Mouse (Mus musculus): ENCODE measurements around the gene Pprc1. TPM values are rescaled to one million over a fixed set of nuclear protein-coding genes. Genes with fewer than 3 reads are reported as not detected.

Pprc1 gene
- total and polyA plus RNA-seq, 2 experiments from 2014 or later = 10.6 to 11.3 TPM

DNA sequence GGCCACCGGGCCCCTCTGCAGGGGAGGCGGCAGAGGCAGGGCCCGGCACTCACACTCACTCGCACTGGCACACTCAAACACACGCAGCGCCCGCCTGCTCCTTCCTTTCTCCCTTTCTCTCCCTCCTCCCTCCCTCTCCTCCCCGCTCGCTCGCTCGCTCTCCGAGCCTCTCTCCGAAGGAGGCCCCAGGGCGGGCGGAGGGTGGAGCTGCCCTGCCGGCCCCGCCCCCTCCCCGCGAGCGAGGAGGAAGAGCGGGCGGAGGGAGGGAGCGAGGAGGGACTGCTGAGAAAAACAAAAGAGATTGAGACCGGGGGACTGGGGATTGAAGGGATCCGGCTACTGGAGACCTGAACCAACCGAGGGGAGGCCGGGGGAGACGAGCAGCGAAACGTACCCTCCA lies 5.2 kb upstream of the Pprc1 start:
- WGBS = 1% methylated on average over 20 of the region's 30 CpGs
- ATAC-seq (peak; percentile 81), DNase-seq (peak; percentile 93)
- Histone ChIP-seq H3K4me2 (ENCODE audit: low read depth) (peak overlapping the region; percentile 91), H3K27me3 (ENCODE audit: insufficient read depth, low read length) (no peaks in the 10 kb centered on the region), H3K9ac (peak overlapping the region; percentile 81), H3K27ac (ENCODE audit: low read depth, low read length) (peak overlapping the region; percentile 85), H3K4me3 (ENCODE audit: low read depth, low read length) (peak overlapping the region; percentile 58), H3K9me3 (ENCODE audit: low read length) (no peaks in the 10 kb centered on the region), H3K4me1 (ENCODE audit: insufficient read depth) (peaks cover 53% of the 10 kb centered on the region), H3K36me3 (ENCODE audit: insufficient read depth) (peaks cover 22% of the 10 kb centered on the region)
- TF ChIP-seq CTCF (IDR thresholded peaks at IDR 0.05; ENCODE audit: low read depth) = no peak

DNA sequence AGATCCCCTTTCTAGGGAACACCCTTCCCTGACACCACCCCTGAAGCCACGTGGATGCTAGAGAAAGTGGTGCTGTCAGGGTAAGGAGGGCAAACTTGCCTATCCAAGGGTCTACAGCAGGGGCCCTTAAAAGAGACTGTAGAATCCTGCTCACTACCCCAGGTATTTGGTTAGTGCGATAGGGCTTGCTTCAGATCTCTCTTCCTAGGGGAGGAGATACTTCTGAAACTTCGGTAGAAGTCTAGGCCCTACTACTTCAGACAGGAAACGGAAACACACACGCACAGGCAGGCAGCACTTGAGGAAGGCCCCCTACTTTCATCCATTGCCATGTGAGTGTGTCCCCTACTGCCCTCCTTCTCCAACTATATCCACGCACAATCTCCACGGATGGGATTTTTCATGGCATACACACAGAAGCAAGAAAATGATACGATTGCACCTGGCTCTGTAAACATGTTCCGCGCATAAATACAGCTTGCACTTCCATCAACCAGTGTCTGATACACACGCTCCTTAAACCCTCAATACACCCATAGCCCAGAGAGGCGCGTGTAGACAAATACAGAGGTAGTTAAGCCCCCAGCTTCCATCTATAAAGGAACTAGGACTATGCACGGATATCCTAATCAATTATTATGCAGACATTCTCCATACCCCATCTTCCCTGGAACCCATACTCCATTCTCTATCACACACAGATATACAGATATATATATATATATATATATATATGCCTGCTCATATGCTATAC lies 4.4 kb upstream of the Pprc1 start:
- H3K27ac ChIP-seq (ENCODE audit: low read depth, low read length) = peak overlapping the region; percentile 85

DNA sequence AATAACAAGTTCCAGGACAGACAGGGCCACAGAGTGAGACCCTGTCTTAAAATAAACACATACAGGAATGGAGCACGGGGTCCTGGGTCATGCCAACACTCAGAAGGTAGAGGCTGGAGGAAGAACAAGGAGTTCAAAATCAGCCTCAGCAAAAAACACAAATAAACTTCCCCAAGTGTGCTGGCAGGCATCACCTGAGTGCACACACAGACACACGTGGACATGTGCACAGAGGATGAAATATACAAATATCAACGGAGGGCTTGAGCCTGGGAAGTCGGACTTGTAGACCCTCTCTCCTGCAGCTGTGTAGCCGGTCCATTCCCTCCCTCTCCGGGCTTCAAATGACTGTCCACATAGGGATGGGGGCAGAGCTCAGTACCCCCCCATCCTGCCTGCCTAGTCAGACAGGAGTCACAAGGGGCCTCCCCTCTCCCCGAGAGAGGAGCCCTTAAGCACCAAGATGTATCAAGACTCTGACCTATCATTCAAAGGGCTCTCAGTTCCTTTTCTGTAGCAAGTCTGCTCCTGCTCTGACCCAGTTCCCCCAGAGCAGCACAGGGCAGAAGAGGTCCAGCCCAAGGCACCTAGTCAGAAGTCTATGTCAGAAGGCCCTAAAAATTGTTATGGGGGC lies 3.3 kb upstream of the Pprc1 start:
- no peak for ATAC-seq
- TF ChIP-seq CTCF (IDR thresholded peaks at IDR 0.05; ENCODE audit: low read depth) = no peak
- Histone ChIP-seq H3K9me3 (ENCODE audit: low read length) (no peaks in the 10 kb centered on the region), H3K4me2 (ENCODE audit: low read depth) (peak overlapping the region; percentile 87), H3K4me3 (ENCODE audit: low read depth, low read length) (peak overlapping the region; percentile 92), H3K27me3 (ENCODE audit: insufficient read depth, low read length) (no peaks in the 10 kb centered on the region), H3K27ac (ENCODE audit: low read depth, low read length) (peak overlapping the region; percentile 98), H3K9ac (peak overlapping the region; percentile 95), H3K36me3 (ENCODE audit: insufficient read depth) (peaks cover 2% of the 10 kb centered on the region; the same call in 1 of the 2 replicates), H3K4me1 (ENCODE audit: insufficient read depth) (peaks cover 58% of the 10 kb centered on the region)
- 7% methylated on average over 7 of the region's 7 CpGs for WGBS
- DNase-seq = no peak

More for the DNA sequence above, 4.4 kb upstream of the Pprc1 start:
- H3K4me3 ChIP-seq (ENCODE audit: low read depth, low read length) = peak overlapping the region; percentile 58
- WGBS = 27% methylated on average over 14 of the region's 14 CpGs
- H3K9me3 ChIP-seq (ENCODE audit: low read length) = no peaks in the 10 kb centered on the region
- no peak for TF ChIP-seq CTCF (IDR thresholded peaks at IDR 0.05; ENCODE audit: low read depth)
- H3K27me3 ChIP-seq (ENCODE audit: insufficient read depth, low read length) = no peaks in the 10 kb centered on the region
- H3K4me2 ChIP-seq (ENCODE audit: low read depth) = peak overlapping the region; percentile 91
- peaks cover 53% of the 10 kb centered on the region for H3K4me1 ChIP-seq (ENCODE audit: insufficient read depth)
- H3K36me3 ChIP-seq (ENCODE audit: insufficient read depth) = peaks cover 13% of the 10 kb centered on the region
- ATAC-seq (no peak), DNase-seq (no peak)
- peak overlapping the region; percentile 81 for H3K9ac ChIP-seq

- peak overlapping the region; percentile 87 for H3K4me2 ChIP-seq (ENCODE audit: low read depth)
- H3K27ac ChIP-seq (ENCODE audit: low read depth, low read length) = peak overlapping the region; percentile 98
- no peaks in the 10 kb centered on the region for H3K27me3 ChIP-seq (ENCODE audit: insufficient read depth, low read length)
- peak overlapping the region; percentile 92 for H3K4me3 ChIP-seq (ENCODE audit: low read depth, low read length)
- peaks cover 54% of the 10 kb centered on the region for H3K4me1 ChIP-seq (ENCODE audit: insufficient read depth)
- H3K36me3 ChIP-seq (ENCODE audit: insufficient read depth) = no peaks in the 10 kb centered on the region
- no peak for TF ChIP-seq CTCF (IDR thresholded peaks at IDR 0.05; ENCODE audit: low read depth)
- whole genome bisulfite sequencing = 1% methylated on average over 12 of the region's 14 CpGs
- ATAC-seq = peak; percentile 7; the same call in 1 of the 2 replicates
- H3K9me3 ChIP-seq (ENCODE audit: low read length) = no peaks in the 10 kb centered on the region
- DNase-seq = peak; percentile 81
- H3K9ac ChIP-seq = peak overlapping the region; percentile 95
Measured at GRCm38 (mm10) chr19:46041933-46042475, 2.7 kb upstream of the Pprc1 start.

- WGBS = 2% methylated on average over 6 of the region's 6 CpGs
- Histone ChIP-seq H3K27me3 (ENCODE audit: insufficient read depth, low read length) (no peaks in the 10 kb centered on the region), H3K36me3 (ENCODE audit: insufficient read depth) (no peaks in the 10 kb centered on the region), H3K9me3 (ENCODE audit: low read length) (no peaks in the 10 kb centered on the region), H3K4me1 (ENCODE audit: insufficient read depth) (peaks cover 49% of the 10 kb centered on the region), H3K4me3 (ENCODE audit: low read depth, low read length) (peak overlapping the region; percentile 92), H3K27ac (ENCODE audit: low read depth, low read length) (peak overlapping the region; percentile 98), H3K4me2 (ENCODE audit: low read depth) (peak overlapping the region; percentile 87), H3K9ac (peak overlapping the region; percentile 95)
- ATAC-seq (peak; percentile 43), DNase-seq (peak; percentile 71)
- TF ChIP-seq CTCF (IDR thresholded peaks at IDR 0.05; ENCODE audit: low read depth) = no peak
Measured at GRCm38 (mm10) chr19:46042476-46043011, 2.1 kb upstream of the Pprc1 start.

DNA sequence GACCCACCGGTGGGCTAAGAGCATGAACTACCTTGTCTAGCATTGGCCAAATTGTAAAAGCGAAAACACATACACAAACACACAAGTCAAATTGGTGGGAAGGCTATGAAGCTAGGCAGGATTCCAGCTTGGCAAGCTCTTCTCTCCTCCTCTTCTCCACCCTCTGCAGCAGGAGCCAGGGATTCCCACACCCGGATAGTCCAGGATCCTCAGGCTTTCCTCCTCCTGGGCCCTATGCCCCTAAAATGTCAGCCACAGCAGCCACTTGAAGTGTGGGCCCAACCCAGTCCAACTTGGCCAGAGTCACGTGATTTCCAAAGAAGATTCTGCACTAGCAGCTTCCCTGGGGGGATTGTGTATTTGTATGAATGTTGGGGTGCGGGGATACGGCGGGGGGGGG lies 1.3 kb upstream of the Pprc1 start:
- peak overlapping the region; percentile 87 for H3K4me2 ChIP-seq (ENCODE audit: low read depth)
- peak overlapping the region; percentile 98 for H3K27ac ChIP-seq (ENCODE audit: low read depth, low read length)
- WGBS = 27% methylated on average over 7 of the region's 7 CpGs
- H3K9me3 ChIP-seq (ENCODE audit: low read length) = no peaks in the 10 kb centered on the region
- H3K36me3 ChIP-seq (ENCODE audit: insufficient read depth) = no peaks in the 10 kb centered on the region
- peak overlapping the region; percentile 92 for H3K4me3 ChIP-seq (ENCODE audit: low read depth, low read length)
- no peak for TF ChIP-seq CTCF (IDR thresholded peaks at IDR 0.05; ENCODE audit: low read depth)
- H3K9ac ChIP-seq = peak overlapping the region; percentile 95; the same call in 1 of the 2 replicates
- peaks cover 40% of the 10 kb centered on the region for H3K4me1 ChIP-seq (ENCODE audit: insufficient read depth)
- peak; percentile 33 for DNase-seq
- H3K27me3 ChIP-seq (ENCODE audit: insufficient read depth, low read length) = no peaks in the 10 kb centered on the region
- ATAC-seq = no peak

All from forebrain, postnatal 0 days (tissue).